Comparison of ENCODE assay signal across 9 mouse cellular contexts in the genomic region with DNA sequence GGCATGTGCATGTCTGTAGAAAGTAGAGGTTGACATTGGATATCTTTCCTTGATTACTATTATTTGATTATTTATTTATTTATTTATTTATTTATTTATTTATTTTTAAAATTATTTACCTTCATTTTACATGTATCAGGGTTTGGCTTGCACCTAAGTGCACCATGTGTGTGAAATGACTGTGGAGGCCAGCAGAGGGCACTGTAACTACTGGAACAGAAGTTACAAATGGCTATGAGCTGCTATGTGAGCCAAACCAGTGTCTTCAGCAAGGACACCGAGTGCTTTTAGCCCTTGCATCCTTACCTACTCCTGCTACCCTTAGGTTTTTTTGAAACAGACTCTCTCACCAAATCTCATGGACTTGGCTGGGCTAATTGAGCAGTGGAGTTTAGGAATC.
A peak's percentile ranks its signal among the peaks of the same experiment; 100 is the strongest.
DNase-seq lines count a peak whose midpoint lies in the region; ATAC-seq lines count a peak whose summit lies in the region.
"Had no signal": no experiment of that assay in that cellular context is flagged by ENCODE, and none has a peak within 500 bp of the region (broad histone marks: within the 10 kb centered on the region; RNA-seq: fewer than 3 reads in every experiment).

No protein-coding gene starts in this region.

- no peak overlapping the region for H3K9ac ChIP-seq in forebrain, embryonic 12.5 days
- H3K9ac ChIP-seq in forebrain, embryonic 16.5 days (replicated peaks; ENCODE audit: low read depth, low read length) = no peak overlapping the region
- H3K9ac ChIP-seq in neural tube, embryonic 15.5 days (replicated peaks) = no peak overlapping the region
- H3K9ac ChIP-seq: midbrain, embryonic 12.5 days had no signal

- DNase-seq in neural tube, embryonic 10.5 days (ENCODE audit: extremely low spot score, low spot score) = peak; percentile 36
- peak; percentile 33 for DNase-seq in induced T-regulatory cell, adult 2 months (ENCODE audit: low read depth)
- peak; percentile 25 for DNase-seq in thymus, postnatal 25 days
- DNase-seq in right cerebral cortex, postnatal 10 days (ENCODE audit: low spot score in 2 of 2) = no peak
- no peak for DNase-seq in Muller cell, postnatal 12 days (ENCODE audit: inconsistent ontology term)

- peaks cover 20% of the 10 kb centered on the region for H3K4me1 ChIP-seq in forebrain, embryonic 12.5 days
- peaks cover 16% of the 10 kb centered on the region for H3K4me1 ChIP-seq in forebrain, embryonic 16.5 days (replicated peaks; ENCODE audit: control insufficient read depth, insufficient read depth, low read length)
- H3K4me1 ChIP-seq in neural tube, embryonic 15.5 days = peaks cover 10% of the 10 kb centered on the region; the same call in 1 of the 2 replicates

- no peak overlapping the region for H3K4me3 ChIP-seq in forebrain, embryonic 12.5 days (replicated peaks)
- no peak overlapping the region for H3K4me3 ChIP-seq in forebrain, embryonic 16.5 days (replicated peaks; ENCODE audit: low read length)
- no peak overlapping the region for H3K4me3 ChIP-seq in neural tube, embryonic 15.5 days (replicated peaks)
- H3K4me3 ChIP-seq: midbrain, embryonic 12.5 days had no signal

- H3K27me3 ChIP-seq in forebrain, embryonic 12.5 days = no peaks in the 10 kb centered on the region
- H3K27me3 ChIP-seq in forebrain, embryonic 16.5 days (replicated peaks; ENCODE audit: control insufficient read depth, insufficient read depth, low read length) = no peaks in the 10 kb centered on the region
- H3K27me3 ChIP-seq in neural tube, embryonic 15.5 days (replicated peaks) = no peaks in the 10 kb centered on the region
- H3K27me3 ChIP-seq: midbrain, embryonic 12.5 days had no signal

- no peak overlapping the region for H3K27ac ChIP-seq in forebrain, embryonic 12.5 days
- no peak overlapping the region for H3K27ac ChIP-seq in forebrain, embryonic 16.5 days (ENCODE audit: low read length)
- no peak overlapping the region for H3K27ac ChIP-seq in neural tube, embryonic 15.5 days (replicated peaks)
- H3K27ac ChIP-seq: midbrain, embryonic 12.5 days had no signal

- H3K4me2 ChIP-seq in forebrain, embryonic 12.5 days = no peak overlapping the region
- H3K4me2 ChIP-seq in forebrain, embryonic 16.5 days (ENCODE audit: low read length) = no peak overlapping the region
- no peak overlapping the region for H3K4me2 ChIP-seq in neural tube, embryonic 15.5 days
- H3K4me2 ChIP-seq: midbrain, embryonic 12.5 days had no signal

- peaks cover 10% of the 10 kb centered on the region; the same call in 1 of the 2 replicates for H3K36me3 ChIP-seq in forebrain, embryonic 12.5 days (replicated peaks)
- no peaks in the 10 kb centered on the region for H3K36me3 ChIP-seq in forebrain, embryonic 16.5 days (ENCODE audit: control insufficient read depth, insufficient read depth)
- no peaks in the 10 kb centered on the region for H3K36me3 ChIP-seq in neural tube, embryonic 15.5 days

- WGBS in forebrain, embryonic 12.5 days = 96% methylated on average over 1 of the region's 1 CpGs
- WGBS in forebrain, embryonic 16.5 days = 100% methylated on average over 1 of the region's 1 CpGs
- 95% methylated on average over 1 of the region's 1 CpGs for WGBS in neural tube, embryonic 15.5 days

- 0 out of 2 replicates have a peak, but pooled peaks have one; percentile 20 for ATAC-seq in forebrain, embryonic 12.5 days (ENCODE audit: low FRiP score)
- no peak for ATAC-seq in forebrain, embryonic 16.5 days
- no peak for ATAC-seq in neural tube, embryonic 15.5 days (ENCODE audit: low FRiP score)

- H3K9me3 ChIP-seq in forebrain, embryonic 12.5 days = no peaks in the 10 kb centered on the region
- H3K9me3 ChIP-seq in forebrain, embryonic 16.5 days (ENCODE audit: control insufficient read depth, low read length) = no peaks in the 10 kb centered on the region
- H3K9me3 ChIP-seq in neural tube, embryonic 15.5 days (replicated peaks) = no peaks in the 10 kb centered on the region

Comparison
In these comparisons a context has a peak if more than half of its experiments do, and no peak if none do; other contexts are left out.
1. DNase-seq: peak in neural tube, embryonic 10.5 days (single experiment), induced T-regulatory cell, adult 2 months (single experiment) and thymus, postnatal 25 days (single experiment); none in right cerebral cortex, postnatal 10 days (0 of 2) and Muller cell, postnatal 12 days (single experiment).